26 mouse cellular contexts compared by ENCODE assay signal in genomic region chr4:88913984-88914383, GRCm38 (mm10). TPM values are rescaled to one million over a fixed set of nuclear protein-coding genes. Genes with fewer than 3 reads are reported as not detected.
A peak's percentile ranks its signal among the peaks of the same experiment; 100 is the strongest.
DNase-seq lines count a peak whose midpoint lies in the region; ATAC-seq and TF ChIP-seq lines count a peak whose summit lies in the region.
"Had no signal": no experiment of that assay in that cellular context is flagged by ENCODE, and none has a peak within 500 bp of the region (broad histone marks: within the 10 kb centered on the region; RNA-seq: fewer than 3 reads in every experiment).

No protein-coding gene starts in this region.

- H3K9me3 ChIP-seq in liver, embryonic 14.5 days (ENCODE audit: control insufficient read depth, low read length), result no peaks in the 10 kb centered on the region
- H3K9me3 ChIP-seq in midbrain, embryonic 10.5 days (replicated peaks), result no peaks in the 10 kb centered on the region
- no peaks in the 10 kb centered on the region for H3K9me3 ChIP-seq in midbrain, embryonic 16.5 days (replicated peaks; ENCODE audit: control insufficient read depth, low read length, poor library complexity, severe bottlenecking)
- H3K9me3 ChIP-seq: embryonic facial prominence, embryonic 13.5 days; forebrain, embryonic 13.5 days; heart, embryonic 12.5 days; hindbrain, embryonic 10.5 days had no signal

- H3K36me3 ChIP-seq in liver, embryonic 14.5 days (replicated peaks; ENCODE audit: control insufficient read depth, insufficient read depth, low read depth), result no peaks in the 10 kb centered on the region
- H3K36me3 ChIP-seq in midbrain, embryonic 10.5 days, result no peaks in the 10 kb centered on the region
- no peaks in the 10 kb centered on the region for H3K36me3 ChIP-seq in midbrain, embryonic 16.5 days (ENCODE audit: control insufficient read depth, insufficient read depth, low read length)
- H3K36me3 ChIP-seq: embryonic facial prominence, embryonic 13.5 days; heart, embryonic 12.5 days; hindbrain, embryonic 10.5 days had no signal

- no peak for TF ChIP-seq CTCF in liver, embryonic 14.5 days (IDR thresholded peaks at IDR 0.05; ENCODE audit: low read depth)

- TF ChIP-seq EP300 in liver, embryonic 14.5 days (IDR thresholded peaks at IDR 0.05; ENCODE audit: low read depth), result no peak

- no peaks in the 10 kb centered on the region for H3K27me3 ChIP-seq in liver, embryonic 14.5 days (ENCODE audit: control insufficient read depth, insufficient read depth, low read length)
- no peaks in the 10 kb centered on the region for H3K27me3 ChIP-seq in midbrain, embryonic 10.5 days (ENCODE audit: low read depth, poor library complexity, severe bottlenecking)
- no peaks in the 10 kb centered on the region for H3K27me3 ChIP-seq in midbrain, embryonic 16.5 days (ENCODE audit: control insufficient read depth, insufficient read depth, low read depth, low read length)
- H3K27me3 ChIP-seq: CH12.LX; forebrain, embryonic 13.5 days; heart, embryonic 12.5 days; Patski had no signal

- peak; percentile 11 for DNase-seq in c-Kit-negative CD71-positive TER-119-positive erythroid progenitor cells, embryonic 14.5 days (ENCODE audit: low read depth, low spot score)
- peak; percentile 49 for DNase-seq in liver
- DNase-seq in liver, embryonic 14.5 days (ENCODE audit: low read depth in 3 of 3, low spot score in 3 of 3), result peak; percentile 30 to 63 (median 60)
- no peak for DNase-seq in midbrain, embryonic 10.5 days (ENCODE audit: low spot score)
- no peak for DNase-seq in right cerebral cortex, postnatal 36 days (ENCODE audit: low spot score in 2 of 2)
- DNase-seq: adrenal gland, postnatal 14 days; cerebellum, adult 11-12 months; cerebellum, adult 9-10 months; cerebellum, postnatal 36 days; gastrocnemius, adult 2 months; gastrocnemius, postnatal 25 days had no signal

- H3K27ac ChIP-seq in liver, embryonic 14.5 days, result no peak overlapping the region
- no peak overlapping the region for H3K27ac ChIP-seq in midbrain, embryonic 10.5 days (replicated peaks)
- H3K27ac ChIP-seq in midbrain, embryonic 16.5 days (ENCODE audit: low read length), result no peak overlapping the region
- H3K27ac ChIP-seq: embryonic facial prominence, embryonic 13.5 days; forebrain, embryonic 13.5 days; gastrocnemius, adult 2 months; hindbrain, embryonic 10.5 days; hindbrain, embryonic 14.5 days had no signal

- no peak overlapping the region for H3K9ac ChIP-seq in liver, embryonic 14.5 days (replicated peaks)
- no peak overlapping the region for H3K9ac ChIP-seq in midbrain, embryonic 16.5 days (ENCODE audit: low read depth, low read length)
- H3K9ac ChIP-seq: embryonic facial prominence, embryonic 13.5 days; forebrain, embryonic 13.5 days; heart, embryonic 12.5 days; hindbrain, embryonic 14.5 days had no signal

- WGBS in liver, embryonic 14.5 days (ENCODE audit: insufficient replicate concordance), result 10% methylated on average over 1 of the region's 1 CpGs
- WGBS in midbrain, embryonic 10.5 days, result 83% methylated on average over 1 of the region's 1 CpGs
- 85% methylated on average over 1 of the region's 1 CpGs for WGBS in midbrain, embryonic 16.5 days

- H3K4me2 ChIP-seq in liver, embryonic 14.5 days (ENCODE audit: low read depth), result peak overlapping the region; percentile 45
- H3K4me2 ChIP-seq in midbrain, embryonic 16.5 days (ENCODE audit: low read length), result no peak overlapping the region
- H3K4me2 ChIP-seq: embryonic facial prominence, embryonic 13.5 days; forebrain, embryonic 13.5 days; heart, embryonic 12.5 days; hindbrain, embryonic 14.5 days had no signal

- peaks cover 26 to 35% of the 10 kb centered on the region in 2 experiments for H3K4me1 ChIP-seq in liver, embryonic 14.5 days (replicated peaks; ENCODE audit: control insufficient read depth in 2 of 2, insufficient read depth in 2 of 2, low read length in 1 of 2)
- no peaks in the 10 kb centered on the region for H3K4me1 ChIP-seq in midbrain, embryonic 10.5 days
- H3K4me1 ChIP-seq in midbrain, embryonic 16.5 days (ENCODE audit: control insufficient read depth, insufficient read depth, low read length), result no peaks in the 10 kb centered on the region
- H3K4me1 ChIP-seq: embryonic facial prominence, embryonic 13.5 days; forebrain, embryonic 13.5 days; heart, embryonic 12.5 days had no signal

- peak; percentile 87 for ATAC-seq in liver, embryonic 14.5 days (ENCODE audit: insufficient read depth)
- ATAC-seq in megakaryocyte progenitor cell, adult 5-6 weeks (replicated peaks; ENCODE audit: poor library complexity), result peak; percentile 46; the same call in 1 of the 2 replicates
- ATAC-seq in midbrain, embryonic 16.5 days, result no peak
- ATAC-seq: activated CD4-positive, CD25-positive, alpha-beta regulatory T cell, adult 4 months; forebrain, embryonic 13.5 days; Patski had no signal

- H3K4me3 ChIP-seq in liver, embryonic 14.5 days (ENCODE audit: insufficient read depth in 1 of 2, low read depth in 2 of 2, low read length in 2 of 2), result no peak overlapping the region
- H3K4me3 ChIP-seq in midbrain, embryonic 10.5 days, result no peak overlapping the region
- no peak overlapping the region for H3K4me3 ChIP-seq in midbrain, embryonic 16.5 days (ENCODE audit: low read depth, low read length)
- H3K4me3 ChIP-seq: embryonic facial prominence, embryonic 13.5 days; forebrain, embryonic 13.5 days; gastrocnemius, adult 2 months; heart, embryonic 12.5 days; hindbrain, embryonic 10.5 days had no signal

RNA-seq across cellular contexts. Expression of gene Ifne, which starts 34.0 kb away (rescaled TPM):
- polyA plus RNA-seq in liver, embryonic 14.5 days (2012; rRNA removed), result not detected in 2 replicates
- not detected in 2 replicates for polyA plus RNA-seq in liver, embryonic 14.5 days (2014; fragmentation: Nextera tagmentation; extraction: Ambion mirVana)
- not detected in 2 replicates for total RNA-seq in megakaryocyte progenitor cell, adult 5-6 weeks (2015)
- total RNA-seq in megakaryocyte progenitor cell, adult 5-6 weeks (2017), result not detected in 2 replicates
- polyA plus RNA-seq in midbrain, embryonic 10.5 days (2016; fragmentation: Nextera tagmentation; extraction: Ambion mirVana), result not detected in 2 replicates
- not detected in 2 replicates for polyA plus RNA-seq in midbrain, embryonic 16.5 days (2015; fragmentation: Nextera tagmentation; extraction: Ambion mirVana)
- total RNA-seq: adrenal gland, adult 18-20 months; adrenal gland, postnatal 14 days; CH12.LX; gastrocnemius, adult 2 months; gastrocnemius, postnatal 25 days; granulocyte monocyte progenitor cell, adult 5-6 weeks; heart, adult 8-10 months; heart, postnatal 25 days had no signal
- polyA plus RNA-seq: activated CD4-positive, CD25-positive, alpha-beta regulatory T cell, adult 4 months; embryonic facial prominence, embryonic 13.5 days; forebrain, embryonic 13.5 days; heart, embryonic 12.5 days; heart, embryonic 16.5 days; hindbrain, embryonic 10.5 days; hindbrain, embryonic 14.5 days had no signal

Comparison
In these comparisons a context has a peak if more than half of its experiments do, and no peak if none do; other contexts are left out.
1. DNase-seq: peak in c-Kit-negative CD71-positive TER-119-positive erythroid progenitor cells, embryonic 14.5 days (single experiment), liver (single experiment) and liver, embryonic 14.5 days (3 of 3); none in midbrain, embryonic 10.5 days (single experiment) and right cerebral cortex, postnatal 36 days (0 of 2).